Mouse (Mus musculus) left cerebral cortex, adult 2 months (tissue): ENCODE measurements around the gene Rce1. TPM values are rescaled to one million over a fixed set of nuclear protein-coding genes. Genes with fewer than 3 reads are reported as not detected.

Experiments used
- DNase-seq, 2 experiments: peaks; one replicate each; pipeline ENCODE4 v3.0.0; 2021 to 2022; ENCODE audit warnings: low spot score in 2 of 2, mixed read lengths in 1 of 2; ENCODE audit errors: extremely low spot score in 1 of 2
- H3K27ac ChIP-seq: fragments of 200-600 bp; 2 replicates; pipeline ENCODE4 v1.8.1; 2022
- H3K4me3 ChIP-seq: fragments of 200-600 bp; 2 replicates; pipeline ENCODE4 v1.8.1; 2022
- CTCF ChIP-seq: fragments of 200-600 bp; IDR thresholded peaks from 2 replicates; pipeline ENCODE4 v1.8.1; 2022; ENCODE audit warnings: antibody characterized with exemption, mild to moderate bottlenecking, moderate library complexity
- intact Hi-C: fragments of 180-260 bp; cut with DNase I; formaldehyde crosslinking; loops from one replicate; pipeline ENCODE4 v1.15.1; 2025
- long read RNA-seq, 2 experiments: library from polyadenylated mRNA; stranded (forward); transcript quantifications; one replicate each; pipeline ENCODE4 v2.0.0; 2021; ENCODE audit warnings: borderline mapping rate in 2 of 2
- total RNA-seq, 2 experiments: library from RNA; stranded (reverse); gene quantifications; 2 replicates each; pipeline ENCODE4 v1.2.3; 2021

Gene Rce1
- total RNA-seq: 10 to 100 TPM; 26.4 to 30.6 TPM
- long read RNA-seq, experiment 1, transcript Rce1-201 (8 exons, 1,425 nt): major isoform, 9 of 20 reads
- long read RNA-seq, experiment 1, partial matches to known transcripts: 1 of 20 reads
- long read RNA-seq, experiment 1, other reads (novel, unspliced or antisense): 10 of 20 reads
- long read RNA-seq, experiment 2, transcript Rce1-201 (8 exons, 1,425 nt): major isoform, 6 of 22 reads
- long read RNA-seq, experiment 2, partial matches to known transcripts: 6 of 22 reads
- long read RNA-seq, experiment 2, other reads (novel, unspliced or antisense): 7 of 22 reads

GRCm38 (mm10) chr19:4625179-4625828, at the start of gene Rce1:
Gene Rce1, minus strand, starts transcription at chr19:4625641.
- peak within 1 kb of the TSS; percentile 96 for H3K27ac ChIP-seq

GRCm38 (mm10) chr19:4672401-4672800, 47.0 kb upstream of the Rce1 start:
- DNase-seq: no peak
- Histone ChIP-seq H3K27ac (no peak overlapping the region), H3K4me3 (no peak overlapping the region)
- TF ChIP-seq CTCF: no peak
- intact Hi-C loops: no loop called here

More at GRCm38 (mm10) chr19:4625179-4625828, at the start of gene Rce1:
- intact Hi-C loops: loop anchor here (2.0 to 5.0 kb wide), 4 partner anchors 129 to 337 kb away; partner anchors contain the start of genes Bbs1, Ccdc87, Ccs and Mrpl11
- no peak for TF ChIP-seq CTCF
- H3K4me3 ChIP-seq: peak within 1 kb of the TSS; percentile 84
- DNase-seq: peak; percentile 87 to 91

GRCm38 (mm10) chr19:4670776-4671175, 45.3 kb upstream of the Rce1 start:
- intact Hi-C loops: no loop called here
- Histone ChIP-seq H3K4me3 (no peak overlapping the region), H3K27ac (no peak overlapping the region)
- no peak for TF ChIP-seq CTCF
- DNase-seq: no peak

GRCm38 (mm10) chr19:4666815-4667214, 41.4 kb upstream of the Rce1 start:
- Histone ChIP-seq H3K27ac (no peak overlapping the region), H3K4me3 (no peak overlapping the region)
- peak; percentile 24 for TF ChIP-seq CTCF
- no peak for DNase-seq
- intact Hi-C loops: no loop called here

GRCm38 (mm10) chr19:4658156-4658555, 32.7 kb upstream of the Rce1 start:
- DNase-seq: no peak
- no peak overlapping the region for H3K4me3 ChIP-seq
- no peak overlapping the region for H3K27ac ChIP-seq
- no peak for TF ChIP-seq CTCF
- intact Hi-C loops: no loop called here

GRCm38 (mm10) chr19:4646917-4647492, 21.6 kb upstream of the Rce1 start:
- TF ChIP-seq CTCF: no peak
- Histone ChIP-seq H3K4me3 (peak overlapping the region; percentile 4; the same call in 1 of the 2 replicates), H3K27ac (peak overlapping the region; percentile 84)
- intact Hi-C loops: loop anchor here (1.0 to 5.0 kb wide), 3 partner anchors 50 to 85 kb away; partner anchors contain the start of gene Sptbn2
- peak; percentile 49 to 66 for DNase-seq

- peak; percentile 64 to 73 for DNase-seq
- TF ChIP-seq CTCF: peak; percentile 65
- peak overlapping the region; percentile 29 for H3K27ac ChIP-seq
- H3K4me3 ChIP-seq: no peak overlapping the region
- intact Hi-C loops: loop anchor here (2.0 kb wide), 1 partner anchor 99 kb away; no protein-coding TSS in a partner anchor
Observed at GRCm38 (mm10) chr19:4644271-4644670, 18.8 kb upstream of the Rce1 start.

GRCm38 (mm10) chr19:4635986-4636385, 10.5 kb upstream of the Rce1 start:
- no peak for DNase-seq
- no peak; the same call in none of the 2 replicates for TF ChIP-seq CTCF
- intact Hi-C loops: no loop called here
- H3K27ac ChIP-seq: no peak overlapping the region
- no peak overlapping the region for H3K4me3 ChIP-seq

GRCm38 (mm10) chr19:4628819-4629218, 3.4 kb upstream of the Rce1 start:
- peak; percentile 81 for TF ChIP-seq CTCF
- DNase-seq: peak; percentile 75 to 77
- Histone ChIP-seq H3K4me3 (no peak overlapping the region), H3K27ac (no peak overlapping the region)
- intact Hi-C loops: loop anchor here (1.0 to 5.0 kb wide), 4 partner anchors 114 to 333 kb away; partner anchors contain the start of genes Bbs1, Ccdc87, Ccs and Mrpl11

- no peak for DNase-seq
- intact Hi-C loops: loop anchor here (2.0 to 5.0 kb wide), 4 partner anchors 129 to 336 kb away; partner anchors contain the start of genes Bbs1, Ccdc87, Ccs and Mrpl11
- Histone ChIP-seq H3K4me3 (peak overlapping the region; percentile 84), H3K27ac (peak overlapping the region; percentile 96)
- TF ChIP-seq CTCF: no peak
Observed at GRCm38 (mm10) chr19:4625829-4626535, 541 bp upstream of the Rce1 start.
